In the genomic region with DNA sequence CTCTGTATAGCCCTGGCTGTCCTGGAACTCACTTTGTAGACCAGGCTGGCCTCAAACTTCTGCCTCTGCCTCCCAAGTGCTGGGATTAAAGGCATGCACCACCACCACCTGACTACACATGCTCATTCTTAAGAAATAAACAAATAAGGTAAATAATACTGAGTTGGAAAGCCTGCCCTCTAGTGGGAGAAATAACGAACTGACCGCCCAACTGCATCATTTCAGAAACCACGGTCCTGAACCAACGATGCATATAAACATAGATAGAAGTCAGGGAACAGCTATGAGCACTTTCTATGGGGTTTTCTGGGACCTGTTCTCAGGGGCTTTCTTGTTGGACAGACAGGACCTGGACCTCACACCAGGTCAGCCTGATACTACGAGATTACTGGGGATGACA, we compare ENCODE assay signal across 8 mouse cellular contexts. TPM values are rescaled to one million over a fixed set of nuclear protein-coding genes. Genes with fewer than 3 reads are reported as not detected.
A peak's percentile ranks its signal among the peaks of the same experiment; 100 is the strongest.
DNase-seq lines count a peak whose midpoint lies in the region; ATAC-seq and TF ChIP-seq lines count a peak whose summit lies in the region.

No protein-coding gene starts in this region.

- H3K27me3 ChIP-seq in thymus, adult 2 months (ENCODE audit: control insufficient read depth, insufficient read depth, low read length) = no peaks in the 10 kb centered on the region
- no peaks in the 10 kb centered on the region for H3K27me3 ChIP-seq in midbrain, embryonic 10.5 days (ENCODE audit: low read depth, poor library complexity, severe bottlenecking)

- no peaks in the 10 kb centered on the region for H3K36me3 ChIP-seq in thymus, adult 2 months (ENCODE audit: control insufficient read depth, insufficient read depth, low read length)
- H3K36me3 ChIP-seq in midbrain, embryonic 10.5 days = 0 out of 2 replicates have a peak, but pooled peaks cover 2% of the 10 kb centered on the region

- no peak for DNase-seq in gastrocnemius, adult 2 months
- no peak for DNase-seq in gastrocnemius, postnatal 36 days
- DNase-seq in thymus, postnatal 0 days (ENCODE audit: low spot score) = peak; percentile 67
- DNase-seq in thymus, adult 2 months = no peak
- DNase-seq in cerebellum, adult 18-20 months = peak; percentile 32 to 62
- DNase-seq in mesoderm, embryonic 11.5 days (ENCODE audit: low read depth, low spot score) = peak; percentile 51
- DNase-seq in midbrain, embryonic 10.5 days (ENCODE audit: low spot score) = no peak

- TF ChIP-seq CTCF in gastrocnemius, adult 2 months (IDR thresholded peaks at IDR 0.05) = peak; percentile 77
- TF ChIP-seq CTCF in thymus, adult 2 months (IDR thresholded peaks at IDR 0.05; ENCODE audit: borderline replicate concordance, control insufficient read depth, extremely low read depth, insufficient read depth, low read length, poor library complexity) = no peak

- intact Hi-C loops in gastrocnemius, adult 2 months (cut with DNase I) = loop anchor here (1.0 to 5.0 kb wide), 2 partner anchors 150 to 202 kb away; no protein-coding TSS in a partner anchor
- intact Hi-C loops in gastrocnemius, postnatal 36 days (cut with DNase I) = loop anchor here (10.0 kb wide), 1 partner anchor 652 kb away; no protein-coding TSS in a partner anchor

- H3K9me3 ChIP-seq in midbrain, embryonic 10.5 days (replicated peaks) = no peaks in the 10 kb centered on the region

- peak; percentile 48 for ATAC-seq in inflammation-experienced regulatory T-cells, adult 6 months

- H3K4me3 ChIP-seq in gastrocnemius, adult 2 months = no peak overlapping the region
- H3K4me3 ChIP-seq in thymus, adult 2 months (ENCODE audit: control insufficient read depth, insufficient read depth, low read length) = no peak overlapping the region
- H3K4me3 ChIP-seq in midbrain, embryonic 10.5 days = no peak overlapping the region

- no peak for TF ChIP-seq POLR2A in thymus, adult 2 months (IDR thresholded peaks at IDR 0.05; ENCODE audit: control insufficient read depth, extremely low read depth, insufficient read depth, low read length, poor library complexity)

- peaks cover 7% of the 10 kb centered on the region for H3K4me1 ChIP-seq in thymus, adult 2 months (replicated peaks; ENCODE audit: control insufficient read depth, insufficient read depth, low read length)
- peaks cover 9% of the 10 kb centered on the region; the same call in 1 of the 2 replicates for H3K4me1 ChIP-seq in midbrain, embryonic 10.5 days

- no peak overlapping the region for H3K27ac ChIP-seq in gastrocnemius, adult 2 months
- no peak overlapping the region for H3K27ac ChIP-seq in thymus, adult 2 months (ENCODE audit: control insufficient read depth, insufficient read depth, low read length)
- H3K27ac ChIP-seq in midbrain, embryonic 10.5 days (replicated peaks) = no peak overlapping the region

- 18% methylated on average over 5 of the region's 5 CpGs for WGBS in thymus, adult 2 months
- 41% methylated on average over 5 of the region's 5 CpGs for WGBS in midbrain, embryonic 10.5 days

RNA-seq across cellular contexts. Expression of gene Rgcc, which starts 25.6 kb away (rescaled TPM):
- total RNA-seq in gastrocnemius, adult 2 months (2021) = 10 to 100 TPM; 46.9 to 78.3 TPM
- total RNA-seq in gastrocnemius, postnatal 36 days (2021) = 10 to 100 TPM; 36.2 to 47.3 TPM
- polyA plus RNA-seq in thymus, postnatal 0 days (2015; fragmentation: Nextera tagmentation; extraction: Ambion mirVana) = 552 and 560 TPM in 2 replicates
- 880 and 889 TPM in 2 replicates for polyA plus RNA-seq in thymus, adult 2 months (2012; rRNA removed)
- polyA plus RNA-seq in inflammation-experienced regulatory T-cells, adult 6 months (2017; shearing (Covaris generic)) = 10 to 100 TPM; 31.1 to 35.0 (median 32.7) TPM
- 16.1 and 18.7 TPM in 2 replicates for polyA plus RNA-seq in midbrain, embryonic 10.5 days (2016; fragmentation: Nextera tagmentation; extraction: Ambion mirVana)

Comparison
In these comparisons a context has a peak if more than half of its experiments do, and no peak if none do; other contexts are left out.
1. DNase-seq: peak in thymus, postnatal 0 days (single experiment), cerebellum, adult 18-20 months (2 of 2) and mesoderm, embryonic 11.5 days (single experiment); none in gastrocnemius, adult 2 months (single experiment), gastrocnemius, postnatal 36 days (0 of 2), thymus, adult 2 months (single experiment) and midbrain, embryonic 10.5 days (single experiment).
2. RNA of gene Rgcc, which starts 25.6 kb away (polyA plus RNA-seq): 880 to 889 TPM in thymus, adult 2 months and 552 to 560 TPM in thymus, postnatal 0 days; 31.1 to 35.0 TPM in inflammation-experienced regulatory T-cells, adult 6 months and 16.1 to 18.7 TPM in midbrain, embryonic 10.5 days; every median in the first group is over 10 times any median in the second.